Mouse (Mus musculus) hindbrain, embryonic 14.5 days (tissue): ENCODE measurements at regions not wholly inside any gene's neighbourhood (a gene's known extent, or its start where the extent isn't known, plus 50 kb on each side); places are given as distances from the start of the nearest gene placed in this dataset.
A peak's percentile ranks its signal among the peaks of the same experiment; 100 is the strongest.
"Not testable (repeated sequence)": the region's sequence is repeated elsewhere in the genome, so short reads cannot be mapped to it uniquely, and the experiment has no call there.

Experiments
- ATAC-seq: fragments of 200-750 bp; cut with Nextera tagmentation; 2 replicates; pipeline ENCODE4 v1.8.0; 2017; ENCODE audit warnings: moderate number of reproducible peaks, mild to moderate bottlenecking, moderate TSS enrichment, moderate library complexity; ENCODE audit not compliant: low FRiP score
- DNase-seq: peaks from one replicate; pipeline ENCODE4 v3.0.0-alpha.2; 2015; ENCODE audit warnings: low spot score
- H3K27ac ChIP-seq: fragments of 300-500 bp; sonication (generic); 2 replicates; pipeline ENCODE4 v1.5.1; 2014; ENCODE audit warnings: mild to moderate bottlenecking, moderate library complexity
- H3K27me3 ChIP-seq: fragments of 300-500 bp; sonication (generic); 2 replicates; pipeline ENCODE4 v1.6.1; 2014; ENCODE audit warnings: mild to moderate bottlenecking, low read length, mixed read lengths; ENCODE audit not compliant: control insufficient read depth, insufficient read depth
- H3K36me3 ChIP-seq: fragments of 300-500 bp; sonication (generic); replicated peaks from 2 replicates; pipeline ENCODE4 v1.6.1; 2014; ENCODE audit not compliant: control insufficient read depth, insufficient read depth
- H3K4me1 ChIP-seq: fragments of 300-500 bp; sonication (generic); replicated peaks from 2 replicates; pipeline ENCODE4 v1.6.1; 2014; ENCODE audit warnings: antibody characterized with exemption, low read length, mixed read lengths; ENCODE audit not compliant: control insufficient read depth, insufficient read depth
- H3K4me2 ChIP-seq: fragments of 300-500 bp; sonication (generic); replicated peaks from 2 replicates; pipeline ENCODE4 v1.6.1; 2014; ENCODE audit warnings: mild to moderate bottlenecking, moderate library complexity
- H3K4me3 ChIP-seq: fragments of 300-500 bp; sonication (generic); replicated peaks from 2 replicates; pipeline ENCODE4 v1.5.1; 2014; ENCODE audit warnings: mild to moderate bottlenecking, low read length
- H3K9ac ChIP-seq: fragments of 300-500 bp; sonication (generic); 2 replicates; pipeline ENCODE4 v1.6.1; 2014
- H3K9me3 ChIP-seq: fragments of 300-500 bp; sonication (generic); 2 replicates; pipeline ENCODE4 v1.6.1; 2016; ENCODE audit warnings: low read length; ENCODE audit not compliant: control insufficient read depth
- WGBS: fragments of 180-500 bp; shearing (Covaris S2); extraction: QIAGEN DNeasy Blood & Tissue Kit; methylation state at CpG from one replicate; pipeline ENCODE4 v1.1.7; 2014; 5-methylcytosine and 5-hydroxymethylcytosine counted together

DNA sequence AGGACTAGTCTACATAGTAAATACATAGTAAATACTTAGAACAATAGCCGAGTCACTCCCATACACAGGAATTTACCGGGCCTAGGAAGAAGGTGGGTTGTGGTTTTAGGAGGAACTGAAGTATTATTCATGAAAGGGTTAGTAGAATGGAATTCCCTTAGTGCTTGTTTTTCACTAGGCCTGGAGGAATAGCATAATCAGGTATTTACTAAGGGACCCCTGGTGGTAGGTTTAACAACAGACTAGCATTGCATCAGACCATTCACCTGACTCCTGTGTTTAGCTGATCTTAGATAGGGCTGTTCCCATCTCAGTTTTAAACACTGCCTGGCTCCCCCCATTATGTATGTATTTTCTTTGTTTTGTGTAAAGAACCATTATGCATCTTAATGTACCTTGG, 339.0 kb downstream of the Dync2h1 start:
- H3K36me3 ChIP-seq, H3K4me1 ChIP-seq, DNase-seq, H3K27me3 ChIP-seq, H3K27ac ChIP-seq, H3K9ac ChIP-seq, H3K9me3 ChIP-seq, H3K4me2 ChIP-seq, ATAC-seq, H3K4me3 ChIP-seq: not testable (repeated sequence)
- 97% methylated on average over 2 of the region's 2 CpGs for WGBS

DNA sequence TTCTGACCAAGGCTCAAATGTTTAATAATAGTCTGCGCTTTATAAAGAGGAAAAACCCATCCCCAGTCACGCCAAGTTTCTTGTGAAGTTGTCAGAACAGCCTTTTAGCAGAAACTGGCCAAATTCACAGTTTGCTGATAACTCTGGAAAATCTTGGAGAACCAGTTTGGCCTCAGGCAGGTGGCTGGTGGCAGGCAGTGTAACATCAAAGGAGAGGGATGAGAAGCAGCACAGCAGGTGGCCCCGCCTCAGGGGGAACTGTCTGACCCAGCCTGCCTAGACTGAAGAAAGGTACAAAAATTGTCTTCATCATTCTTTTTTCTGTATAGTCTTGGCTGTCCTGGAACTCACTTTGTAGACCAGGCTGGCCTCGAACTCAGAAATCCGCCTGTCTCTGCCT, 349.3 kb downstream of the Dync2h1 start:
- not testable (repeated sequence) for H3K36me3 ChIP-seq, H3K9ac ChIP-seq, H3K4me2 ChIP-seq, H3K27me3 ChIP-seq, H3K4me1 ChIP-seq, ATAC-seq, H3K9me3 ChIP-seq, H3K27ac ChIP-seq, H3K4me3 ChIP-seq, DNase-seq
- 85% methylated on average over 5 of the region's 5 CpGs for WGBS

DNA sequence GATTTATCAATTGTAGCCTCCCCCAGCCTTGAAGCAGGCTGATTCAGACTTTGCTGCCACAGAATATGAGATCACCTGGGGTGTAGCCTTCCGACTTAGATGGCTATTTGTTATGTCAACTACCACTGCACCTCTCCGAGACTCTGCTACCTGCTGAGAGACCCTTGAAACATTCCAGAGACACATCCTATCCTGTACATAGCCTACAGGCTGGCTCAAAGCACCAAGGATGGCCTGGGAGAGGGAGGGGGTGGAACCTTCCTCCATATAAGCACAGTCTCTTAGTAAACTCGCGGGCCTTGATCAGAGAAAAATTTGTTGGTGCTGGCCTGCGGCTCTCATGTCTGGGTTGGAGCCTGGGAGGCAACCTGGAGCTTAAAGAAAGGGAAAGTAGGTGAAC, 349.8 kb downstream of the Dync2h1 start:
- 72% methylated on average over 5 of the region's 5 CpGs for WGBS
- no peaks in the 10 kb centered on the region for H3K9me3 ChIP-seq
- no peak overlapping the region for H3K4me3 ChIP-seq
- no peaks in the 10 kb centered on the region for H3K27me3 ChIP-seq
- no peak for ATAC-seq
- DNase-seq: no peak
- no peaks in the 10 kb centered on the region for H3K4me1 ChIP-seq
- no peak overlapping the region for H3K4me2 ChIP-seq
- H3K27ac ChIP-seq: no peak overlapping the region
- no peaks in the 10 kb centered on the region for H3K36me3 ChIP-seq
- H3K9ac ChIP-seq: no peak overlapping the region

DNA sequence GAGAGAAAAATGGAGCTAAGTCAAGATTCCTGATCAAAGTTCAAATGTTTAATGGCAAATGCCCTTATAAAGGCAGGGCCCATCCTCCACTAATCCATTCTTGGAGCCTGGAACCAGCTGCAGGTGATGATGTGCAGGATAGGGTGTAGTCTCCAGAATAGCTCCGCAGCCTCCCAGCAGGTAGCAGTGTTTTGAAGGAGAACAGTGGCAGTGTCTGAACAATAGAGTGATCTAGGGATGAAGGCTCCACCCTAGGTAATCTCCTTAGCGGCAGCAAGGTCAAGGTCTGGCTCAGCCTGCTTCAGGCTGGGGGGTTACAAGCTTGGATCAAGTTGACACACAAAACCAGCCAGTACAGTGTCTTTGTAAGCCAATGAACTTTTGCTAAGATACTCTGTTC, 351.4 kb downstream of the Dync2h1 start:
- H3K4me3 ChIP-seq: no peak overlapping the region
- H3K36me3 ChIP-seq: no peaks in the 10 kb centered on the region
- no peak overlapping the region for H3K9ac ChIP-seq
- DNase-seq (no peak), ATAC-seq (no peak)
- H3K27me3 ChIP-seq: no peaks in the 10 kb centered on the region
- H3K9me3 ChIP-seq: no peaks in the 10 kb centered on the region
- no peaks in the 10 kb centered on the region for H3K4me1 ChIP-seq
- H3K4me2 ChIP-seq: no peak overlapping the region
- H3K27ac ChIP-seq: no peak overlapping the region
- WGBS: 53% methylated on average over 2 of the region's 2 CpGs

DNA sequence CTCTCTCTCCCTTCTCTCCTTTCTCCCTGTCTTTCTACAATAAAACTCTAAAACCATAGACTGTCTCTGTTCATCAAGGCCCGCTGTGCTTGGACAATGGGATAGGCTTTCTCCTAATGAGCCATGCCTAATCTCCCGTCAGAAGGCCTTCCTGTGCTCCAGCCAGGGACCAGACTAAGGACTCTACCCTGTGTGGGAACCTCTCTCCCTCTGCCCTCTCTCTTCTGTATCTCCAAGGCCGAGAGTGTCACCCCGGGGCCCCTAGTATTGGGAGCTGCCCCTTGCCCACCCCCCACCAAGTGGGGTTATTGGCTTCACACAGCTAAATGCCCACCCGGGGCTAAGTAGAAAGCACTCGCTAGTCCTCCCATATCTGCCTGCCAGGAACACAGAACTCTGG, 352.6 kb downstream of the Dync2h1 start:
- H3K9me3 ChIP-seq, H3K27me3 ChIP-seq, H3K4me3 ChIP-seq, H3K36me3 ChIP-seq, H3K4me1 ChIP-seq, H3K4me2 ChIP-seq, DNase-seq, H3K9ac ChIP-seq, ATAC-seq, H3K27ac ChIP-seq: not testable (repeated sequence)
- 48% methylated on average over 6 of the region's 6 CpGs for WGBS

DNA sequence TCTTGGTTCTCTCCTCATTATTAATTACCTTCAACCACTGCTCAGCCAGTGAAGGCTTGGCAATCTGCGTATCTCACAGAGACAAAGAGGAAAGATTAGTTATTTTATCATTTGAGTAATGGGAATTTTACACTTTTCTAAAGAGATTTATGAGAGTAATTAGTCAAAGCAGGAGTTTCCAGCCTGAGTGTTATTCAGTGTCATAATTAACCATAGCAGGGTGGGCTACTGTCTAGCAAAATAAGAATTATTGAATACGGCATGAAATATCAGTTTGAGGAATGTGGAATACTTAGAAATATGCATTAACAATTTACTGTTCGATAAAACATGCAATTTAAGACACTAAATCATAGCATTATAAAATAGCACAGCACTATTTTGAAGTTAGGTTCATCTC, 357.7 kb downstream of the Dync2h1 start:
- H3K4me1 ChIP-seq: no peaks in the 10 kb centered on the region
- H3K27me3 ChIP-seq: no peaks in the 10 kb centered on the region
- peak; percentile 39; the same call in 1 of the 2 replicates for ATAC-seq
- H3K9ac ChIP-seq: no peak overlapping the region
- H3K4me2 ChIP-seq: no peak overlapping the region
- no peak overlapping the region for H3K4me3 ChIP-seq
- WGBS: 86% methylated on average over 3 of the region's 3 CpGs
- no peaks in the 10 kb centered on the region for H3K9me3 ChIP-seq
- no peaks in the 10 kb centered on the region for H3K36me3 ChIP-seq
- DNase-seq: no peak
- no peak overlapping the region for H3K27ac ChIP-seq

DNA sequence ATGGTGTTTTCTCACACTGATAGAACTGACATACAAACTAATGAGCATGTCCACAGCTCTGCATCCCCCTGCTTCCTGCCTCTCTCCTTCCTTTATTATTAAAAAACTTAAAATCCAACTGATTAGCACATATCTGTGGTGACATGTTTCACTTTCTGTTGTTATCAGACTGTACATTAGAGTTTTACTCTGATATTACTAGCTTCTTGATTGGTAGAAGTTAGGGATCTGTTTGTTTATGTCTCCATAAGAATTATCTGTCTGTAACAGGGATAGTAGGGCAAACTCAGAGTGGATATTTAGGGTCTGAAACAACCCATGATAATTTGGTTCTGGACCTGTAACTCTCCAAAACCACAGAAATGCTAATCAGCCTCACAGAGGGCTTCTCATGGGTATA, 358.6 kb downstream of the Dync2h1 start:
- DNase-seq: no peak
- H3K4me1 ChIP-seq: no peaks in the 10 kb centered on the region
- H3K27me3 ChIP-seq: no peaks in the 10 kb centered on the region
- no peak overlapping the region for H3K4me2 ChIP-seq
- H3K4me3 ChIP-seq: no peak overlapping the region
- no peak overlapping the region for H3K27ac ChIP-seq
- no peaks in the 10 kb centered on the region for H3K36me3 ChIP-seq
- no peak for ATAC-seq
- no peak overlapping the region for H3K9ac ChIP-seq
- H3K9me3 ChIP-seq: no peaks in the 10 kb centered on the region

DNA sequence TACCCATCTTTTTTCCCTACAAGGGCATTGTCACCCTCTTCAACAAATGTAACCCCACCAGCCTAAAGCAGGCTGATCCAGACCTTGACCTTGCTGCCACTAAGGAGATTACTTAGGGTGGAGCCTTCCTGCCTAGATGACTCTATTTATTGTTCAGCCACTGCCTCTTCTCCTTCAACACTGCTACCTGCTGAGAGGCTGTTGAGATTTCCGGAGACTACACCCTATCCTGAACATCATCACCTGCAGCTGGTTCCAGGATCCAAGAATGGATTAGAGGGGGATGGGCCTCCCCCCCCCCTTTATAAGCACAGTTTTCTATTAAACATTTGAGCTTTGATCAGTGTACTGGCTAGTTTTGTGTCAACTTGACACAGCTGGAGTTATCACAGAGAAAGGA, 360.3 kb downstream of the Dync2h1 start:
- H3K9ac ChIP-seq, H3K27me3 ChIP-seq, H3K4me3 ChIP-seq, H3K9me3 ChIP-seq, H3K36me3 ChIP-seq, DNase-seq, H3K4me2 ChIP-seq, ATAC-seq, H3K27ac ChIP-seq, H3K4me1 ChIP-seq: not testable (repeated sequence)
- WGBS: 79% methylated on average over 1 of the region's 1 CpGs

DNA sequence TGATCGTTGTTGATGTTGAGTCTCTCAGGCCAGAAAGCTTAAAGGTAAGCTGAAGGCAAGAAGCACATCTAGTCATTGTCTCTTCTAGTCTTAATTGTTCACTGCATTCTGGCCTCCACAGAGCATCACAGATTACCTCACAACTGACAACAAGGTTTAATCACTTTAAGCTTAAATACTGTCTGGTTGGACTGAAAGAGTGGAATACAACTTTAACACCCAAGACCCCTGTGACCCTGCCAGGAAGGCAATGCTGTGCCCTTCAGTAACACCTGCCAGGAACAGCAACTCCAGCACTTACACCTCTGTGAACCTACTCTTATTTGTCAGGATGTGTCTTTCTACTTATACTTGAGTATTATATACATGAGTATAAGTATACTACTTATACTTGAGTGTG, 360.7 kb downstream of the Dync2h1 start:
- no peak for DNase-seq
- Histone ChIP-seq H3K36me3 (no peaks in the 10 kb centered on the region), H3K9me3 (no peaks in the 10 kb centered on the region), H3K4me3 (no peak overlapping the region), H3K27me3 (no peaks in the 10 kb centered on the region), H3K9ac (no peak overlapping the region), H3K27ac (no peak overlapping the region), H3K4me2 (no peak overlapping the region), H3K4me1 (no peaks in the 10 kb centered on the region)
- no peak for ATAC-seq
- WGBS: 89% methylated on average over 1 of the region's 1 CpGs

DNA sequence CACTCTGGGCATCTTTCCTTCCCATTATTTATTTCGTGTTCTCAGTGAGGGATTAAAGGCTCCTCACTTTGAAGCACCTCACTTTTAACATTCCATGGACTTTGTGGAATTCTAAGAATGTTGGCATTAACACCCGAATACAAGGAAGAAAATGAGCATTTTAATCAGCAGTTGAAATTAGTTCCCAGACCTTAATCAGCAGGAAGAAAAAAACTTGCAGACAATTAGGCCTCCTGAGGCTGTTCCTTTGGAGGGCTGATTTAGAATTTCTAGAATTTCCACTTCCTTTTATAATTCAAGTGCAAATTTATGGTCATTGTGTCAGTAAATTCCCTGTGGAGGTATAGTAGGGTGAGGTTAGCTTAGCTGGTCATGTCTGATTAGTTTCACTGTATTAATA, 407.6 kb downstream of the Dync2h1 start:
- H3K9ac ChIP-seq: no peak overlapping the region
- no peaks in the 10 kb centered on the region for H3K4me1 ChIP-seq
- H3K27me3 ChIP-seq: no peaks in the 10 kb centered on the region
- DNase-seq (no peak), ATAC-seq (no peak)
- H3K36me3 ChIP-seq: no peaks in the 10 kb centered on the region
- no peaks in the 10 kb centered on the region for H3K9me3 ChIP-seq
- H3K4me3 ChIP-seq: no peak overlapping the region
- H3K27ac ChIP-seq: no peak overlapping the region
- no peak overlapping the region for H3K4me2 ChIP-seq
- 36% methylated on average over 2 of the region's 2 CpGs for WGBS
